Mouse (Mus musculus): ENCODE measurements at regions not wholly inside any gene's neighbourhood (a gene's known extent, or its start where the extent isn't known, plus 50 kb on each side); places are given as distances from the start of the nearest gene placed in this dataset.

DNA sequence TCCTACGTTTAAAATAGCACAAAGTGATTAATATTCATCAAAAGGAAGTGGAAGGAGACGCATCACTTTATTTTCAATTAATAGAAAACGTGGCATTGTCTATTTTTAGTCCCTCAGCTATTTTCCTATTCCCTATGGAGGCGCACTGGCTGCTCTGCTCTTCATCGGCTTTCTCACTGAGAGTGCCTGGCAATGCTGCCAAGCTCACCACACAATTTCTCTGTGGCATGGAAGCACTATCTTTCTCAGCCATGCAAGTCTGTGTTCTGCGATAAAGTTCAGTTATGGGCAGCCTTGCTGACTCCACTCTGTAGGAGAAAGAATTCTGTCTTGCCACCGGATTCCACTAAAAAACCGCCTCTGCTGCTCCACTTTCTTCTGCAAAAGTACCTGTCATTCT is 67.1 kb upstream of the Mgat4c start:
- peak; percentile 5 for DNase-seq

All from right cerebral cortex, adult 18-20 months (tissue).